Mouse (Mus musculus) gastrocnemius, adult 2 months (tissue): ENCODE data around the gene Nox3. TPM values are rescaled to one million over a fixed set of nuclear protein-coding genes. Genes with fewer than 3 reads are reported as not detected.
A peak's percentile ranks its signal among the peaks of the same experiment; 100 is the strongest.

ENCODE experiments used
- DNase-seq: peaks from one replicate; pipeline ENCODE4 v3.0.0; 2022
- H3K27ac ChIP-seq: fragments of 200-600 bp; 2 replicates; pipeline ENCODE4 v1.8.1; 2022; ENCODE audit warnings: mild to moderate bottlenecking
- H3K4me3 ChIP-seq: fragments of 200-600 bp; 2 replicates; pipeline ENCODE4 v1.8.1; 2022; ENCODE audit warnings: mild to moderate bottlenecking, moderate library complexity
- CTCF ChIP-seq: fragments of 200-600 bp; IDR thresholded peaks from 2 replicates; pipeline ENCODE4 v1.8.1; 2022; ENCODE audit warnings: antibody characterized with exemption, mild to moderate bottlenecking, moderate library complexity
- intact Hi-C: fragments of 180-260 bp; cut with DNase I; formaldehyde crosslinking; loops from one replicate; pipeline ENCODE4 v1.15.1; 2025
- long read RNA-seq, 2 experiments: library from polyadenylated mRNA; stranded (forward); transcript quantifications; one replicate each; pipeline ENCODE4 v2.0.0; 2021
- total RNA-seq, 2 experiments: library from RNA; stranded (reverse); gene quantifications; 2 replicates each; pipeline ENCODE4 v1.2.3; 2021

Nox3 gene
- not detected for total RNA-seq
- long read RNA-seq, experiment 1, result 0 reads
- long read RNA-seq, experiment 2, result 0 reads

GRCm38 (mm10) chr17:3696161-3696560, at the start of gene Nox3:
Nox3 (minus strand) TSS chr17:3696261.
- Histone ChIP-seq H3K27ac (no peak within 1 kb of the TSS), H3K4me3 (no peak within 1 kb of the TSS)
- no peak for DNase-seq
- no peak for TF ChIP-seq CTCF
- intact Hi-C loops, result no loop called here

GRCm38 (mm10) chr17:3744402-3744801, 48.3 kb upstream of the Nox3 start:
- H3K27ac ChIP-seq, result no peak overlapping the region
- intact Hi-C loops, result no loop called here
- TF ChIP-seq CTCF, result no peak
- no peak for DNase-seq
- H3K4me3 ChIP-seq, result no peak overlapping the region

DNA sequence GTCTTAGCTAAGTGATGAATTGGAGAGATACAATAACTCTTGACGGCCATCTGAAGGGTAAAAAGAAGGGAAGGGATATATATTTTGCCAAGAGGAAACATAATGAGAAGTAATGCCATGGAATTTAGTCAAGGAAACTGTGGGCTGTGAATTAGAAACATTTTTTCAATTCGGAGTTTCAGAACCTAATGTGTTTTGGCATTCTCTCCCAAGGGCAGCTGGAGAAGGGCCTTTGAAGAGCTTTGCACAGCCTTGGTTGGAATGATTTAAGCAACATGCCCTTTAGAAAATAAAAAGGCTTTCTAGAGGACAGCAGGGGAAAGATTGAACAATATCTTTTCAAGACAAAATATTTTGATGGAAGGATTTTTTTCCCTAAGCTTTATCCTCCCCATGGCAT, 40.9 kb upstream of the Nox3 start:
- Histone ChIP-seq H3K27ac (no peak overlapping the region), H3K4me3 (no peak overlapping the region)
- no peak for TF ChIP-seq CTCF
- DNase-seq, result no peak
- intact Hi-C loops, result loop anchor here (5.0 kb wide), 1 partner anchor 420 kb away; no protein-coding TSS in a partner anchor

DNA sequence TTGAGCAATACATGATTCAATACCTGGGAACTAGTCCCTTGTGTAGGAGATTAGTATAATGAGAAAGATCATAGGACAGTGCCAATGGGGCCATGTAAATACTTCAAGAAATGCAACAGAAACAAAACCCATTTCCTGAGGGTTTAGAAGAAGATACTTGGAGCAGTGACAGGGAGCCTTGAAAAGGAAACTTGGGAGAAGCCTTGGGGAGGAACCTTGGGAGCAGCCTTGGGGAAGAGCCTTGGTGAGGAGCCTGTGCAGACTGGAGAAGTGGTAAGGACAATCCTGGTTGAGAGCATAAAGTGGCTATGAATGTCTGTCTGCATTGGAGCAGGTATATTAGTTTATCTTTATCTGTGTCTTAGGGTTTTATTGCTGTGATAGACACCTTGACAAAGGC, 38.2 kb upstream of the Nox3 start:
- H3K4me3 ChIP-seq, result no peak overlapping the region
- intact Hi-C loops, result no loop called here
- no peak for TF ChIP-seq CTCF
- DNase-seq, result no peak
- H3K27ac ChIP-seq, result no peak overlapping the region

GRCm38 (mm10) chr17:3705350-3705930, 9.4 kb upstream of the Nox3 start:
- Histone ChIP-seq H3K4me3 (no peak overlapping the region), H3K27ac (no peak overlapping the region)
- DNase-seq, result no peak
- intact Hi-C loops, result no loop called here
- TF ChIP-seq CTCF, result no peak

DNA sequence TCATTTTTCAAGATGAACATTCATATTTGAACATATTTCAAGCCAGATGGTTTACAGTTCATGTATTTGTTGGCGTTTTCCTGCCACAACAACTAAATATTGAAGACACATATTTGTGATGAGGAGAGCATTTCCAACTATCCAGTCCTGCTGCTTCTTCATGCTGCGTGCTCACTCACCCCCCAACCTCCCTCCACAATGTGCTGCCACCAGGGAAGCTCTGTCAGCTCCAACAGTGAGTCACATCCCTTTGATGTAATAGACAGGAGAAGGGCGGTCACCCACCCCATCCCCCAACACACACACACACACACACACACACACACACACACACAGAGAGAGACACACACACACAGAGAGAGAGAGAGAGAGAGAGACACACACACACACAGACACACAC, 6.3 kb upstream of the Nox3 start:
- intact Hi-C loops, result no loop called here
- no peak overlapping the region for H3K4me3 ChIP-seq
- TF ChIP-seq CTCF, result no peak
- no peak for DNase-seq
- no peak overlapping the region for H3K27ac ChIP-seq

GRCm38 (mm10) chr17:3692817-3693216, 3.2 kb downstream of the Nox3 start:
- H3K4me3 ChIP-seq, result no peak overlapping the region
- intact Hi-C loops, result no loop called here
- DNase-seq, result no peak
- no peak for TF ChIP-seq CTCF
- no peak overlapping the region for H3K27ac ChIP-seq

DNA sequence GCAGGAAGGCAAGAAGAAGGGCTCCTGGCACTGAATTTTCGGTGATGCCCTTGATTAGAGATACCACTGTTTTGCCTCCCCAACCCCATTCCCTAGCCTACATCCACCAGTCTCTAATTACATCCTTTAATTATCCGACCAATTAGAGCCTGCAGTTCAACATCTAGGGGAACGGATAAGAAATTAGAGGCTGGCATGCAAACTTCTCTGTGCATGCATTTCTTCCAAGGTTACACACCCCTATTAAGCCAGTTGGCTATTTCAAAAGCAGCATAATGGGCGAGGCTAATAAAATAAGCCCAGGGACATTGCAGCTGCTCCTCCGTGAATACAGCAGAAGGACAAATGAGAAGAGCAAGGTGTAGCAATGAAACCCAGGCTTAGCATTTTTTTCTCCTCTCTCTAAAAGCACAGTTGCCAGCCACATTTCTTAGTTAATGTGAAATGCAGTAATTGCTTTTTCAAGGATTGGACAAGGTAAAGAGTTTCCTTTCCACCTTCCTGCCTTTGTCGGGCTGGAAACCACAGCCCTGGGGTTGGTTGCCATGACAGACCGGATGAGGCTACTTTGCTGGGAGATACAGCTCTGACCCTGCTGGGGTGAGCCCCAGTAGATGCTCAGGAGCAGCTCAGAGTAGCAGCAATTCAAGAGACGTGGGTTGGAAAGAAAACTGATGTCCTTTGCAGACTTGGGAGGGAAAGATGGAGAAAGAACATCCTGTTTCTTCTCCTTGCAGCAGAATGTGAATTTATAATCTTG, 5.4 kb downstream of the Nox3 start:
- peak; percentile 17 for DNase-seq
- intact Hi-C loops, result no loop called here
- H3K4me3 ChIP-seq, result 0 out of 2 replicates have a peak overlapping the region, but pooled peaks have one; percentile 13
- TF ChIP-seq CTCF, result no peak
- H3K27ac ChIP-seq, result peak overlapping the region; percentile 43

GRCm38 (mm10) chr17:3683662-3684061, 12.4 kb downstream of the Nox3 start:
- no peak for TF ChIP-seq CTCF
- Histone ChIP-seq H3K27ac (no peak overlapping the region), H3K4me3 (no peak overlapping the region)
- intact Hi-C loops, result no loop called here
- no peak for DNase-seq

GRCm38 (mm10) chr17:3669226-3669625, 26.8 kb downstream of the Nox3 start:
- intact Hi-C loops, result no loop called here
- Histone ChIP-seq H3K27ac (no peak overlapping the region), H3K4me3 (no peak overlapping the region)
- no peak for TF ChIP-seq CTCF
- DNase-seq, result no peak

- Histone ChIP-seq H3K27ac (no peak overlapping the region), H3K4me3 (no peak overlapping the region)
- no peak for TF ChIP-seq CTCF
- no peak for DNase-seq
- intact Hi-C loops, result no loop called here
Observed at GRCm38 (mm10) chr17:3667287-3667686, 28.8 kb downstream of the Nox3 start.

DNA sequence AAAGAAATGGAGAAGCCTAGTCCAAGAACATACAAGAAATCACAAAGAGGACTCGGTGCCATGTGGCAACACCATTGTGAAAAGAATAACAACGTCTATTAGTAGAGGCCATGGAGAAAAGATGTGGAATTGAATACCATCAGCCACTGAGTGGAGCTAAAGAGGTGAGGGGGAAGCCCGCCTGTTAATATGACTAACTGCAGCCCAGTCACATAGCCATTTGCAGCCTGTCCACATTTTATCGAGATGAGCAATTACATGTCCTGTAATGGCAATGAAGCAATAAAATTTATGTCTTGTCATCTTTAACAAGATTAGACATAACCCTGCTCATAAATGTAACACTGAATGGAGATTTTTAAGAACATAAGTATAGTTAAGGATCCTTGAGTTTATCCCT, 30.7 kb downstream of the Nox3 start:
- Histone ChIP-seq H3K27ac (no peak overlapping the region), H3K4me3 (no peak overlapping the region)
- no peak for DNase-seq
- TF ChIP-seq CTCF, result peak; percentile 6; the same call in 1 of the 2 replicates
- intact Hi-C loops, result no loop called here

GRCm38 (mm10) chr17:3659497-3659896, 36.6 kb downstream of the Nox3 start:
- H3K4me3 ChIP-seq, result no peak overlapping the region

DNA sequence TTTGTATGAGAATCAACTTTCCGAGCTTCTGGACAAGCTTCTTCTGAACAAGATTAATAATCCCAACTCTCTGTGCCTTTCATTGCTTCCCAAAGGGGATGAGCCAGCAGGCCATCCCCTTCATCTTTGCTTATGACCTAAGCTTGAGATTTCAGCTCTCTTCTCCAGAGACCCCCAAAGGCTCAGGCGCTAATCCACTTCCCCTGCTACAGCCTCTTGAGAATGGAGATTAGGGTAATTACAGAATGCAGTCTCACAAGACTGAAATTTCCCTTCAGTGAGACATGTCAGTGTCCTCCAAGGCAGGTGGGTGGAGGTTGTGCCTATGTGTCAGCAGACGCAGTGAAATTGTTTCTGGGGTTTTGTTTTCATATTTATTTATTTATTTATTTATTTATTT, 45.7 kb downstream of the Nox3 start:
- no peak for TF ChIP-seq CTCF
- H3K4me3 ChIP-seq, result no peak overlapping the region
- no peak for DNase-seq
- intact Hi-C loops, result no loop called here
- H3K27ac ChIP-seq, result no peak overlapping the region

More at GRCm38 (mm10) chr17:3659497-3659896, 36.6 kb downstream of the Nox3 start:
- intact Hi-C loops, result no loop called here
- TF ChIP-seq CTCF, result no peak
- no peak overlapping the region for H3K27ac ChIP-seq
- no peak for DNase-seq
